Mouse (Mus musculus) CH12.LX (cell line): ENCODE results near the gene Gm20716. TPM values are rescaled to one million over a fixed set of nuclear protein-coding genes. Genes with fewer than 3 reads are reported as not detected.

ENCODE experiments used
- DNase-seq: peaks from one replicate; pipeline ENCODE4 v3.0.0-alpha.2; 2013; ENCODE audit errors: extremely low read depth
- H3K27ac ChIP-seq: 2 replicates; pipeline ENCODE4 v1.5.1; 2012; ENCODE audit warnings: low read depth, mild to moderate bottlenecking, control low read depth, moderate library complexity; ENCODE audit not compliant: insufficient read depth
- H3K27me3 ChIP-seq: replicated peaks from 2 replicates; pipeline ENCODE3; 2012; ENCODE audit warnings: inconsistent platforms
- H3K36me3 ChIP-seq, 2 experiments: replicated peaks in 1 of 2; 2 replicates each; pipeline versions ENCODE3 to v1.6.1; 2012; ENCODE audit warnings: inconsistent platforms in 1 of 2, low read length in 1 of 2, mild to moderate bottlenecking in 1 of 2, mixed read lengths in 1 of 2, moderate library complexity in 1 of 2; ENCODE audit not compliant: control insufficient read depth in 1 of 2, insufficient read depth in 1 of 2
- H3K4me1 ChIP-seq, 2 experiments: 2 replicates each; pipeline ENCODE4 v1.6.1; 2012; ENCODE audit warnings: inconsistent platforms in 1 of 2, moderate library complexity in 1 of 2; ENCODE audit not compliant: insufficient read depth in 2 of 2, control insufficient read depth in 1 of 2
- H3K4me2 ChIP-seq: 2 replicates; pipeline ENCODE4 v1.6.1; 2012; ENCODE audit warnings: low read depth, mild to moderate bottlenecking, control low read depth; ENCODE audit not compliant: poor library complexity, insufficient read depth, severe bottlenecking
- H3K4me3 ChIP-seq, 3 experiments: fragments of 150-350 bp in 1 of 3; sonication (generic) in 1 of 3; replicated peaks in 1 of 3; 2 replicates each; pipeline versions ENCODE3 to v1.5.1; 2011 to 2012; ENCODE audit warnings: low read depth in 2 of 3, low read length in 2 of 3, mild to moderate bottlenecking in 2 of 3, moderate library complexity in 2 of 3, control low read depth in 1 of 3, improper control_type of control experiment in 1 of 3, inconsistent platforms in 1 of 3, mixed read lengths in 1 of 3; ENCODE audit not compliant: poor library complexity in 1 of 3
- H3K79me2 ChIP-seq: replicated peaks from 2 replicates; pipeline ENCODE4 v1.6.1; 2012; ENCODE audit warnings: mild to moderate bottlenecking, moderate library complexity; ENCODE audit not compliant: control insufficient read depth, poor library complexity, insufficient read depth, severe bottlenecking; ENCODE audit errors: extremely low read depth
- H3K9ac ChIP-seq: 2 replicates; pipeline ENCODE4 v1.6.1; 2012; ENCODE audit warnings: low read depth, mild to moderate bottlenecking, control low read depth, moderate library complexity; ENCODE audit not compliant: insufficient read depth
- H3K9me3 ChIP-seq: replicated peaks from 2 replicates; pipeline ENCODE3; 2012; ENCODE audit warnings: low read length, inconsistent platforms, mixed read lengths
- CTCF ChIP-seq, 2 experiments: IDR thresholded peaks in 1 of 2; conservative IDR thresholded peaks in 1 of 2; 2 replicates each; pipeline ENCODE4 v1.5.1; 2011 to 2012; ENCODE audit warnings: low read depth in 2 of 2, low read length in 2 of 2, improper control_type of control experiment in 1 of 2, inconsistent platforms in 1 of 2, mild to moderate bottlenecking in 1 of 2, moderate library complexity in 1 of 2
- ELF1 ChIP-seq: IDR thresholded peaks from 2 replicates; pipeline ENCODE4 v1.6.1; 2014; ENCODE audit warnings: low read depth, mild to moderate bottlenecking, inconsistent platforms, low read length, improper control_type of control experiment
- EP300 ChIP-seq: IDR thresholded peaks from 2 replicates; pipeline ENCODE4 v1.6.1; 2011; ENCODE audit warnings: low read length, improper control_type of control experiment
- JUND ChIP-seq: conservative IDR thresholded peaks from 2 replicates; pipeline ENCODE4 v1.6.1; 2011; ENCODE audit warnings: low read depth, low read length, improper control_type of control experiment
- MEF2A ChIP-seq: IDR thresholded peaks from 2 replicates; pipeline ENCODE4 v1.6.1; 2014; ENCODE audit warnings: low read depth, mild to moderate bottlenecking, inconsistent platforms, low read length, improper control_type of control experiment, borderline replicate concordance
- NELFE ChIP-seq: IDR thresholded peaks from 2 replicates; pipeline ENCODE4 v1.6.1; 2011; ENCODE audit warnings: low read depth, low read length, improper control_type of control experiment
- NRF1 ChIP-seq: IDR thresholded peaks from 2 replicates; pipeline ENCODE4 v1.6.1; 2014; ENCODE audit warnings: low read depth, mild to moderate bottlenecking, inconsistent platforms, low read length, improper control_type of control experiment, moderate library complexity
- POLR2A ChIP-seq: IDR thresholded peaks from 2 replicates; pipeline ENCODE4 v1.6.1; 2011; ENCODE audit warnings: low read depth, mild to moderate bottlenecking, improper control_type of control experiment, low read length
- POLR2AphosphoS2 ChIP-seq: IDR thresholded peaks from 2 replicates; pipeline ENCODE4 v1.6.1; 2011; ENCODE audit warnings: low read depth, low read length, improper control_type of control experiment
- SMC3 ChIP-seq: IDR thresholded peaks from 2 replicates; pipeline ENCODE4 v1.6.1; 2011; ENCODE audit warnings: low read depth, low read length, improper control_type of control experiment
- TCF12 ChIP-seq: IDR thresholded peaks from 2 replicates; pipeline ENCODE4 v1.6.1; 2014; ENCODE audit warnings: low read depth, mild to moderate bottlenecking, inconsistent platforms, low read length, improper control_type of control experiment
- UBTF ChIP-seq: IDR thresholded peaks from 2 replicates; pipeline ENCODE4 v1.6.1; 2012; ENCODE audit warnings: low read depth, mild to moderate bottlenecking, inconsistent platforms, low read length, improper control_type of control experiment, moderate library complexity
- USF2 ChIP-seq: conservative IDR thresholded peaks from 2 replicates; pipeline ENCODE4 v1.6.1; 2011; ENCODE audit warnings: low read depth, low read length, improper control_type of control experiment
- ZC3H11A ChIP-seq: IDR thresholded peaks from 2 replicates; pipeline ENCODE4 v1.6.1; 2012; ENCODE audit warnings: low read depth, mild to moderate bottlenecking, inconsistent platforms, low read length, improper control_type of control experiment
- ZKSCAN1 ChIP-seq: IDR thresholded peaks from 2 replicates; pipeline ENCODE4 v1.6.1; 2012; ENCODE audit warnings: low read depth, inconsistent platforms, low read length, improper control_type of control experiment, borderline replicate concordance
- ZMIZ1 ChIP-seq: IDR thresholded peaks from 2 replicates; pipeline ENCODE4 v1.6.1; 2012; ENCODE audit warnings: low read depth, mild to moderate bottlenecking, inconsistent platforms, low read length, improper control_type of control experiment
- dilution Hi-C: fragments of 300-500 bp; cut with MboI; formaldehyde crosslinking; loops from 2 replicates; pipeline ENCODE4 v1.14.3; 2020; ENCODE audit warnings: low sequenced_read_pairs; ENCODE audit not compliant: extremely low pct_unique_long_range_greater_than_20kb, extremely low pct_ligation_motif_present
- in situ Hi-C: fragments of 300-500 bp; cut with MboI; formaldehyde crosslinking; loops from 3 replicates; pipeline ENCODE4 v1.14.3; 2019; ENCODE audit warnings: low sequenced_read_pairs, low pct_ligation_motif_present, low pct_unique_long_range_greater_than_20kb, mixed read lengths
- polyA plus RNA-seq: library from polyadenylated mRNA; unstranded; fragments of >175 nt; gene quantifications from 2 replicates; pipeline ENCODE4 v1.2.1, GENCODE M21; 2012; ENCODE audit warnings: low read depth; ENCODE audit not compliant: insufficient read length
- total RNA-seq, 2 experiments: library from RNA; depleted of rRNA; stranded (reverse); fragments of 300-350 nt in 1 of 2; fragments of >200 nt in 1 of 2; gene quantifications; 2 replicates each; pipeline ENCODE4 v1.2.3; 2012 to 2014

Gm20716 gene
- total and polyA plus RNA-seq, 3 experiments: 27.8 to 34.8 (median 28.6) TPM

GRCm38 (mm10) chr2:168260900-168261299 is 30.7 kb upstream of the Gm20716 start:
- dilution Hi-C loops (no loop called here), in situ Hi-C loops (no loop called here)
- Histone ChIP-seq H3K79me2 (no peaks in the 10 kb centered on the region), H3K27me3 (peaks cover 3% of the 10 kb centered on the region), H3K27ac (no peak overlapping the region), H3K4me3 (no peak overlapping the region), H3K9me3 (no peaks in the 10 kb centered on the region), H3K4me1 (peaks cover 18 to 27% of the 10 kb centered on the region in 2 experiments), H3K4me2 (no peak overlapping the region), H3K36me3 (peaks cover 0 to 3% of the 10 kb centered on the region in 2 experiments), H3K9ac (no peak overlapping the region)
- TF ChIP-seq USF2 (no peak), TCF12 (no peak), MEF2A (no peak), CTCF (conservative IDR thresholded peaks at IDR 0.05 in 1 of 2, IDR thresholded peaks at IDR 0.05 in 1 of 2; ENCODE audit: low read depth in 2 of 2, low read length in 2 of 2) (no peak), NRF1 (no peak), ZC3H11A (no peak), EP300 (no peak), UBTF (no peak)
- no peak for DNase-seq

- Histone ChIP-seq H3K36me3 (no peaks in the 10 kb centered on the region), H3K79me2 (no peaks in the 10 kb centered on the region), H3K4me1 (peaks cover 13 to 27% of the 10 kb centered on the region in 2 experiments), H3K9ac (no peak overlapping the region), H3K27ac (no peak overlapping the region), H3K9me3 (no peaks in the 10 kb centered on the region), H3K4me3 (no peak overlapping the region), H3K27me3 (peaks cover 3% of the 10 kb centered on the region), H3K4me2 (no peak overlapping the region)
- dilution Hi-C loops: no loop called here
- TF ChIP-seq MEF2A (no peak), ZKSCAN1 (no peak), SMC3 (no peak), JUND (no peak), NELFE (no peak), POLR2A (no peak), ZMIZ1 (no peak)
- DNase-seq: no peak
- in situ Hi-C loops: no loop called here
These were observed 30.0 kb upstream of the Gm20716 start for GRCm38 (mm10) chr2:168260124-168260523.

DNA sequence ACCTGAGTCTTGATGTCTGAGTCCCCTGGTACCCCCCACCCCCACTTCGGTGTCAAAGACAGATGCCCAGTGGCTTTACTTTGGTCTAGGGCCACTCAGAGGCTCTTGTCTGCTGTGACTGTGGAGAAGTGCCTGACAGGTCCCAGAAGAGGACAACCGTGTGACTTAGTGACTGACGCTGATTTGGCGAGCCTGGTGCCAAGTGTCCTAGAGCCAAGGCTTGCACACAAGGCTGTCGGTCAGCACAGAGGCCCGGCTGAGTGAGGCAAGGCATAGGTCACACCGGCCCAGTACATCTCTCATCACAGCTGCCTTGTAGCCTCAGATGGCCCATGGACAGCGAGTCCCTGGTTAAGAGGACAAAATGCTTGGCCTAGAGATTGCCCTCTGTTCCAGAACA is 28.9 kb upstream of the Gm20716 start:
- H3K36me3 ChIP-seq: no peaks in the 10 kb centered on the region
- H3K27me3 ChIP-seq: peaks cover 5% of the 10 kb centered on the region
- no peaks in the 10 kb centered on the region for H3K9me3 ChIP-seq
- no peak for DNase-seq
- dilution Hi-C loops (no loop called here), in situ Hi-C loops (loop anchor here (10.0 kb wide), 1 partner anchor 376 kb away; no protein-coding TSS in a partner anchor)
- no peaks in the 10 kb centered on the region for H3K79me2 ChIP-seq
- H3K9ac ChIP-seq: no peak overlapping the region
- no peak overlapping the region for H3K4me2 ChIP-seq
- H3K27ac ChIP-seq: no peak overlapping the region
- peaks cover 13 to 27% of the 10 kb centered on the region in 2 experiments for H3K4me1 ChIP-seq
- TF ChIP-seq ELF1 (no peak), ZKSCAN1 (no peak), POLR2AphosphoS2 (no peak)
- H3K4me3 ChIP-seq: no peak overlapping the region
